Mouse (Mus musculus) C2C12 (cell line): ENCODE measurements around the gene Fxyd3.

Experiments used
- CTCF ChIP-seq: IDR thresholded peaks from one replicate; pipeline ENCODE4 v1.5.1; 2011; ENCODE audit not compliant: control insufficient read depth, insufficient read depth, insufficient read length
- MYOD1 ChIP-seq: IDR thresholded peaks from one replicate; pipeline ENCODE4 v1.6.1; 2011; ENCODE audit warnings: low read depth; ENCODE audit not compliant: control insufficient read depth, insufficient read length

- TF ChIP-seq MYOD1 (no peak), CTCF (no peak)
Observed at GRCm38 (mm10) chr7:31049135-31049845, 27.2 kb downstream of the Fxyd3 start.
